Mouse (Mus musculus): ENCODE measurements around the gene Ccdc189. TPM values are rescaled to one million over a fixed set of nuclear protein-coding genes. Genes with fewer than 3 reads are reported as not detected.
A peak's percentile ranks its signal among the peaks of the same experiment; 100 is the strongest.

Gene Ccdc189
- polyA plus RNA-seq, 1 experiment from 2014 or later, result 6.9 TPM

GRCm38 (mm10) chr7:127588901-127589300 lies 506 bp upstream of the Ccdc189 start:
- H3K4me1 ChIP-seq (replicated peaks; ENCODE audit: control insufficient read depth, insufficient read depth, low read length), result peaks cover 12% of the 10 kb centered on the region
- H3K36me3 ChIP-seq (ENCODE audit: control insufficient read depth, insufficient read depth, low read length), result peaks cover 51% of the 10 kb centered on the region
- WGBS, result 5% methylated on average over 29 of the region's 29 CpGs
- peak overlapping the region; percentile 51 for H3K27ac ChIP-seq (ENCODE audit: low read depth)
- DNase-seq (ENCODE audit: low spot score), result no peak
- H3K9me3 ChIP-seq (ENCODE audit: control insufficient read depth, low read length), result no peaks in the 10 kb centered on the region
- no peak for ATAC-seq (replicated peaks; ENCODE audit: low FRiP score, low TSS enrichment, low read depth)
- H3K9ac ChIP-seq (ENCODE audit: low read length), result peak overlapping the region; percentile 84
- peak overlapping the region; percentile 96 for H3K4me2 ChIP-seq (ENCODE audit: low read length)
- peak overlapping the region; percentile 96 for H3K4me3 ChIP-seq (ENCODE audit: low read depth, low read length)
- H3K27me3 ChIP-seq (replicated peaks; ENCODE audit: control insufficient read depth, insufficient read depth, low read length), result no peaks in the 10 kb centered on the region

GRCm38 (mm10) chr7:127587196-127587595 lies 1.2 kb downstream of the Ccdc189 start:
- DNase-seq (ENCODE audit: low spot score), result no peak
- Histone ChIP-seq H3K27me3 (replicated peaks; ENCODE audit: control insufficient read depth, insufficient read depth, low read length) (no peaks in the 10 kb centered on the region), H3K9me3 (ENCODE audit: control insufficient read depth, low read length) (no peaks in the 10 kb centered on the region), H3K36me3 (ENCODE audit: control insufficient read depth, insufficient read depth, low read length) (peaks cover 49% of the 10 kb centered on the region), H3K9ac (ENCODE audit: low read length) (no peak overlapping the region), H3K4me1 (replicated peaks; ENCODE audit: control insufficient read depth, insufficient read depth, low read length) (peaks cover 12% of the 10 kb centered on the region), H3K4me2 (ENCODE audit: low read length) (peak overlapping the region; percentile 96), H3K4me3 (ENCODE audit: low read depth, low read length) (peak overlapping the region; percentile 96; the same call in 1 of the 2 replicates), H3K27ac (ENCODE audit: low read depth) (no peak overlapping the region)
- no peak for ATAC-seq (replicated peaks; ENCODE audit: low FRiP score, low TSS enrichment, low read depth)
- 64% methylated on average over 5 of the region's 5 CpGs for WGBS

GRCm38 (mm10) chr7:127586149-127586548 lies 2.2 kb downstream of the Ccdc189 start:
- Histone ChIP-seq H3K36me3 (ENCODE audit: control insufficient read depth, insufficient read depth, low read length) (peaks cover 48% of the 10 kb centered on the region), H3K27me3 (replicated peaks; ENCODE audit: control insufficient read depth, insufficient read depth, low read length) (no peaks in the 10 kb centered on the region), H3K4me1 (replicated peaks; ENCODE audit: control insufficient read depth, insufficient read depth, low read length) (peaks cover 12% of the 10 kb centered on the region), H3K27ac (ENCODE audit: low read depth) (no peak overlapping the region), H3K9me3 (ENCODE audit: control insufficient read depth, low read length) (no peaks in the 10 kb centered on the region), H3K9ac (ENCODE audit: low read length) (no peak overlapping the region), H3K4me3 (ENCODE audit: low read depth, low read length) (no peak overlapping the region), H3K4me2 (ENCODE audit: low read length) (no peak overlapping the region)
- WGBS, result 91% methylated on average over 6 of the region's 6 CpGs
- no peak for ATAC-seq (replicated peaks; ENCODE audit: low FRiP score, low TSS enrichment, low read depth)
- no peak for DNase-seq (ENCODE audit: low spot score)

GRCm38 (mm10) chr7:127585031-127585430 lies 3.4 kb downstream of the Ccdc189 start:
- ATAC-seq (replicated peaks; ENCODE audit: low FRiP score, low TSS enrichment, low read depth) (no peak), DNase-seq (ENCODE audit: low spot score) (no peak)
- no peak overlapping the region for H3K9ac ChIP-seq (ENCODE audit: low read length)
- no peaks in the 10 kb centered on the region for H3K27me3 ChIP-seq (replicated peaks; ENCODE audit: control insufficient read depth, insufficient read depth, low read length)
- 88% methylated on average over 7 of the region's 7 CpGs for WGBS
- H3K4me2 ChIP-seq (ENCODE audit: low read length), result no peak overlapping the region
- H3K27ac ChIP-seq (ENCODE audit: low read depth), result no peak overlapping the region
- no peaks in the 10 kb centered on the region for H3K9me3 ChIP-seq (ENCODE audit: control insufficient read depth, low read length)
- H3K36me3 ChIP-seq (ENCODE audit: control insufficient read depth, insufficient read depth, low read length), result peaks cover 48% of the 10 kb centered on the region
- peaks cover 12% of the 10 kb centered on the region for H3K4me1 ChIP-seq (replicated peaks; ENCODE audit: control insufficient read depth, insufficient read depth, low read length)
- no peak overlapping the region for H3K4me3 ChIP-seq (ENCODE audit: low read depth, low read length)

GRCm38 (mm10) chr7:127583260-127583659 lies 5.1 kb downstream of the Ccdc189 start:
- WGBS, result 95% methylated on average over 6 of the region's 6 CpGs
- DNase-seq (ENCODE audit: low spot score), result no peak
- Histone ChIP-seq H3K4me2 (ENCODE audit: low read length) (no peak overlapping the region), H3K9ac (ENCODE audit: low read length) (no peak overlapping the region), H3K36me3 (ENCODE audit: control insufficient read depth, insufficient read depth, low read length) (peaks cover 54% of the 10 kb centered on the region), H3K27me3 (replicated peaks; ENCODE audit: control insufficient read depth, insufficient read depth, low read length) (no peaks in the 10 kb centered on the region), H3K4me3 (ENCODE audit: low read depth, low read length) (no peak overlapping the region), H3K27ac (ENCODE audit: low read depth) (no peak overlapping the region), H3K9me3 (ENCODE audit: control insufficient read depth, low read length) (no peaks in the 10 kb centered on the region), H3K4me1 (replicated peaks; ENCODE audit: control insufficient read depth, insufficient read depth, low read length) (peaks cover 5% of the 10 kb centered on the region)
- no peak for ATAC-seq (replicated peaks; ENCODE audit: low FRiP score, low TSS enrichment, low read depth)

GRCm38 (mm10) chr7:127574115-127574514 lies 14.3 kb downstream of the Ccdc189 start:
- ATAC-seq (replicated peaks; ENCODE audit: low FRiP score, low TSS enrichment, low read depth) (no peak), DNase-seq (ENCODE audit: low spot score) (no peak)
- WGBS, result 13% methylated on average over 7 of the region's 7 CpGs
- Histone ChIP-seq H3K4me1 (replicated peaks; ENCODE audit: control insufficient read depth, insufficient read depth, low read length) (peaks cover 20% of the 10 kb centered on the region), H3K9me3 (ENCODE audit: control insufficient read depth, low read length) (no peaks in the 10 kb centered on the region), H3K4me2 (ENCODE audit: low read length) (peak overlapping the region; percentile 92), H3K9ac (ENCODE audit: low read length) (peak overlapping the region; percentile 68), H3K27ac (ENCODE audit: low read depth) (no peak overlapping the region), H3K36me3 (ENCODE audit: control insufficient read depth, insufficient read depth, low read length) (peaks cover 20% of the 10 kb centered on the region), H3K4me3 (ENCODE audit: low read depth, low read length) (peak overlapping the region; percentile 72), H3K27me3 (replicated peaks; ENCODE audit: control insufficient read depth, insufficient read depth, low read length) (no peaks in the 10 kb centered on the region)

- peak overlapping the region; percentile 92 for H3K4me2 ChIP-seq (ENCODE audit: low read length)
- H3K4me3 ChIP-seq (ENCODE audit: low read depth, low read length), result peak overlapping the region; percentile 72
- peak overlapping the region; percentile 54; the same call in 1 of the 2 replicates for H3K27ac ChIP-seq (ENCODE audit: low read depth)
- 1% methylated on average over 18 of the region's 28 CpGs for WGBS
- ATAC-seq (replicated peaks; ENCODE audit: low FRiP score, low TSS enrichment, low read depth), result peak; percentile 60
- peak; percentile 61 for DNase-seq (ENCODE audit: low spot score)
- H3K36me3 ChIP-seq (ENCODE audit: control insufficient read depth, insufficient read depth, low read length), result peaks cover 20% of the 10 kb centered on the region
- H3K27me3 ChIP-seq (replicated peaks; ENCODE audit: control insufficient read depth, insufficient read depth, low read length), result no peaks in the 10 kb centered on the region
- H3K4me1 ChIP-seq (replicated peaks; ENCODE audit: control insufficient read depth, insufficient read depth, low read length), result peaks cover 20% of the 10 kb centered on the region
- H3K9me3 ChIP-seq (ENCODE audit: control insufficient read depth, low read length), result no peaks in the 10 kb centered on the region
- H3K9ac ChIP-seq (ENCODE audit: low read length), result peak overlapping the region; percentile 68
Measured at GRCm38 (mm10) chr7:127573503-127574008, 14.8 kb downstream of the Ccdc189 start.

- H3K4me1 ChIP-seq (replicated peaks; ENCODE audit: control insufficient read depth, insufficient read depth, low read length), result peaks cover 20% of the 10 kb centered on the region
- no peaks in the 10 kb centered on the region for H3K27me3 ChIP-seq (replicated peaks; ENCODE audit: control insufficient read depth, insufficient read depth, low read length)
- H3K36me3 ChIP-seq (ENCODE audit: control insufficient read depth, insufficient read depth, low read length), result peaks cover 15% of the 10 kb centered on the region
- H3K4me2 ChIP-seq (ENCODE audit: low read length), result peak within 1 kb of the TSS; percentile 92
- ATAC-seq (replicated peaks; ENCODE audit: low FRiP score, low TSS enrichment, low read depth) (peak; percentile 97), DNase-seq (ENCODE audit: low spot score) (peak; percentile 86)
- peak within 1 kb of the TSS; percentile 68 for H3K9ac ChIP-seq (ENCODE audit: low read length)
- 1% methylated on average over 17 of the region's 17 CpGs for WGBS
- no peaks in the 10 kb centered on the region for H3K9me3 ChIP-seq (ENCODE audit: control insufficient read depth, low read length)
- H3K27ac ChIP-seq (ENCODE audit: low read depth), result peak within 1 kb of the TSS; percentile 82
- peak within 1 kb of the TSS; percentile 72 for H3K4me3 ChIP-seq (ENCODE audit: low read depth, low read length)
Measured at GRCm38 (mm10) chr7:127572895-127573471, 15.4 kb downstream of the Ccdc189 start, which contains the start of gene Phkg2. Phkg2 (plus strand) TSS chr7:127573340.
